Comparison of ENCODE assay signal across 7 mouse cellular contexts in genomic region chr8:4193588-4193894, GRCm38 (mm10). TPM values are rescaled to one million over a fixed set of nuclear protein-coding genes. Genes with fewer than 3 reads are reported as not detected.
DNase-seq lines count a peak whose midpoint lies in the region; ATAC-seq and TF ChIP-seq lines count a peak whose summit lies in the region.

No protein-coding gene starts in this region.

- 40% methylated on average over 7 of the region's 7 CpGs for WGBS in kidney, postnatal 0 days
- WGBS in embryonic facial prominence, embryonic 13.5 days: 54% methylated on average over 7 of the region's 7 CpGs
- 54% methylated on average over 7 of the region's 7 CpGs for WGBS in hindbrain, embryonic 12.5 days
- WGBS in midbrain, embryonic 14.5 days: 56% methylated on average over 7 of the region's 7 CpGs

- no peaks in the 10 kb centered on the region for H3K9me3 ChIP-seq in kidney, postnatal 0 days (replicated peaks; ENCODE audit: low read length)
- no peaks in the 10 kb centered on the region for H3K9me3 ChIP-seq in embryonic facial prominence, embryonic 13.5 days
- no peaks in the 10 kb centered on the region for H3K9me3 ChIP-seq in hindbrain, embryonic 12.5 days (replicated peaks)
- no peaks in the 10 kb centered on the region for H3K9me3 ChIP-seq in midbrain, embryonic 14.5 days (ENCODE audit: control insufficient read depth, low read length)

- H3K4me1 ChIP-seq in kidney, postnatal 0 days (replicated peaks; ENCODE audit: insufficient read depth, low read length): 0 out of 2 replicates have a peak, but pooled peaks cover 8% of the 10 kb centered on the region
- peaks cover 10% of the 10 kb centered on the region for H3K4me1 ChIP-seq in embryonic facial prominence, embryonic 13.5 days
- peaks cover 18% of the 10 kb centered on the region for H3K4me1 ChIP-seq in hindbrain, embryonic 12.5 days
- H3K4me1 ChIP-seq in midbrain, embryonic 14.5 days (ENCODE audit: control insufficient read depth, insufficient read depth, low read length): peaks cover 5% of the 10 kb centered on the region; the same call in 1 of the 2 replicates

- H3K27ac ChIP-seq in kidney, postnatal 0 days: no peak overlapping the region
- H3K27ac ChIP-seq in embryonic facial prominence, embryonic 13.5 days: no peak overlapping the region
- peak overlapping the region; percentile 81; the same call in 1 of the 2 replicates for H3K27ac ChIP-seq in hindbrain, embryonic 12.5 days
- H3K27ac ChIP-seq in midbrain, embryonic 14.5 days (replicated peaks; ENCODE audit: low read depth, low read length): peak overlapping the region; percentile 70; the same call in 1 of the 2 replicates

- H3K9ac ChIP-seq in kidney, postnatal 0 days (ENCODE audit: low read depth, low read length): no peak overlapping the region
- H3K9ac ChIP-seq in embryonic facial prominence, embryonic 13.5 days: no peak overlapping the region
- no peak overlapping the region for H3K9ac ChIP-seq in hindbrain, embryonic 12.5 days
- no peak overlapping the region for H3K9ac ChIP-seq in midbrain, embryonic 14.5 days (replicated peaks; ENCODE audit: low read length)

- no peak overlapping the region for H3K4me3 ChIP-seq in kidney, postnatal 0 days (replicated peaks; ENCODE audit: low read depth, low read length)
- H3K4me3 ChIP-seq in embryonic facial prominence, embryonic 13.5 days: no peak overlapping the region
- no peak overlapping the region for H3K4me3 ChIP-seq in hindbrain, embryonic 12.5 days
- no peak overlapping the region for H3K4me3 ChIP-seq in midbrain, embryonic 14.5 days (replicated peaks; ENCODE audit: low read depth, low read length)

- DNase-seq in kidney, postnatal 0 days (ENCODE audit: low spot score): no peak
- DNase-seq in kidney, postnatal 10 days: no peak
- DNase-seq in midbrain, embryonic 14.5 days: no peak
- no peak for DNase-seq in yolk sac, embryonic 10.5 days (ENCODE audit: low spot score)
- DNase-seq in B cell, adult 2 months: no peak

- H3K27me3 ChIP-seq in kidney, postnatal 0 days (ENCODE audit: insufficient read depth, low read length): no peaks in the 10 kb centered on the region
- no peaks in the 10 kb centered on the region for H3K27me3 ChIP-seq in embryonic facial prominence, embryonic 13.5 days
- H3K27me3 ChIP-seq in hindbrain, embryonic 12.5 days: no peaks in the 10 kb centered on the region
- H3K27me3 ChIP-seq in midbrain, embryonic 14.5 days (ENCODE audit: control insufficient read depth, insufficient read depth, low read length): no peaks in the 10 kb centered on the region

- ATAC-seq in kidney, postnatal 0 days (replicated peaks; ENCODE audit: low FRiP score, low read depth): peak; percentile 78
- ATAC-seq in embryonic facial prominence, embryonic 13.5 days (ENCODE audit: insufficient number of reproducible peaks, insufficient read depth, low FRiP score, low TSS enrichment, low read depth): no peak
- peak; percentile 8; the same call in 1 of the 2 replicates for ATAC-seq in hindbrain, embryonic 12.5 days (ENCODE audit: low FRiP score)
- peak; percentile 3; the same call in 1 of the 2 replicates for ATAC-seq in midbrain, embryonic 14.5 days (ENCODE audit: low FRiP score, low TSS enrichment)

- H3K36me3 ChIP-seq in kidney, postnatal 0 days (ENCODE audit: insufficient read depth, low read length): 0 out of 2 replicates have a peak, but pooled peaks cover 1% of the 10 kb centered on the region
- peaks cover 35% of the 10 kb centered on the region for H3K36me3 ChIP-seq in embryonic facial prominence, embryonic 13.5 days
- peaks cover 37% of the 10 kb centered on the region for H3K36me3 ChIP-seq in hindbrain, embryonic 12.5 days
- H3K36me3 ChIP-seq in midbrain, embryonic 14.5 days (ENCODE audit: control insufficient read depth, insufficient read depth, low read length): peaks cover 70% of the 10 kb centered on the region

- no peak; the same call in 1 of the 2 replicates for TF ChIP-seq CTCF in kidney, postnatal 0 days (IDR thresholded peaks at IDR 0.05; ENCODE audit: low read depth)

- H3K4me2 ChIP-seq in kidney, postnatal 0 days (ENCODE audit: low read length): 0 out of 2 replicates have a peak overlapping the region, but pooled peaks have one; percentile 3
- peak overlapping the region; percentile 30 for H3K4me2 ChIP-seq in embryonic facial prominence, embryonic 13.5 days
- H3K4me2 ChIP-seq in hindbrain, embryonic 12.5 days (replicated peaks): 0 out of 2 replicates have a peak overlapping the region, but pooled peaks have one; percentile 23
- peak overlapping the region; percentile 3; the same call in 1 of the 2 replicates for H3K4me2 ChIP-seq in midbrain, embryonic 14.5 days (ENCODE audit: low read length)

RNA-seq across cellular contexts. Expression of gene Prr36, which starts 23.7 kb away (rescaled TPM):
- polyA plus RNA-seq in kidney, postnatal 0 days (2015; fragmentation: Nextera tagmentation; extraction: Ambion mirVana): 2.8 and 3.0 TPM in 2 replicates
- 2.3 and 3.3 TPM in 2 replicates for polyA plus RNA-seq in embryonic facial prominence, embryonic 13.5 days (2015; fragmentation: Nextera tagmentation; extraction: Ambion mirVana)
- polyA plus RNA-seq in hindbrain, embryonic 12.5 days (2016; fragmentation: Nextera tagmentation; extraction: Ambion mirVana): 39.2 and 42.0 TPM in 2 replicates
- 51.8 and 67.1 TPM in 2 replicates for polyA plus RNA-seq in midbrain, embryonic 14.5 days (2014; fragmentation: Nextera tagmentation; extraction: Ambion mirVana)

RNA-seq across cellular contexts. Expression of gene Evi5l, which starts 27.2 kb away (rescaled TPM):
- 16.5 and 17.1 TPM in 2 replicates for polyA plus RNA-seq in kidney, postnatal 0 days (2015; fragmentation: Nextera tagmentation; extraction: Ambion mirVana)
- polyA plus RNA-seq in embryonic facial prominence, embryonic 13.5 days (2015; fragmentation: Nextera tagmentation; extraction: Ambion mirVana): 34.6 and 36.3 TPM in 2 replicates
- 70.1 and 70.6 TPM in 2 replicates for polyA plus RNA-seq in hindbrain, embryonic 12.5 days (2016; fragmentation: Nextera tagmentation; extraction: Ambion mirVana)
- 93.6 and 98.0 TPM in 2 replicates for polyA plus RNA-seq in midbrain, embryonic 14.5 days (2014; fragmentation: Nextera tagmentation; extraction: Ambion mirVana)

RNA-seq across cellular contexts. Expression of gene Lrrc8e, which starts 33.1 kb away (rescaled TPM):
- polyA plus RNA-seq in kidney, postnatal 0 days (2015; fragmentation: Nextera tagmentation; extraction: Ambion mirVana): 1.6 and 1.8 TPM in 2 replicates
- 1.8 and 2.5 TPM in 2 replicates for polyA plus RNA-seq in embryonic facial prominence, embryonic 13.5 days (2015; fragmentation: Nextera tagmentation; extraction: Ambion mirVana)
- 0.17 TPM in 1 of 2 replicates, not detected in the other for polyA plus RNA-seq in hindbrain, embryonic 12.5 days (2016; fragmentation: Nextera tagmentation; extraction: Ambion mirVana)
- 0.07 TPM in 1 of 2 replicates, not detected in the other for polyA plus RNA-seq in midbrain, embryonic 14.5 days (2014; fragmentation: Nextera tagmentation; extraction: Ambion mirVana)

RNA-seq across cellular contexts. Expression of gene Map2k7, which starts 45.0 kb away (rescaled TPM):
- 28.0 and 30.1 TPM in 2 replicates for polyA plus RNA-seq in kidney, postnatal 0 days (2015; fragmentation: Nextera tagmentation; extraction: Ambion mirVana)
- polyA plus RNA-seq in embryonic facial prominence, embryonic 13.5 days (2015; fragmentation: Nextera tagmentation; extraction: Ambion mirVana): 29.8 and 34.0 TPM in 2 replicates
- 41.2 and 46.4 TPM in 2 replicates for polyA plus RNA-seq in hindbrain, embryonic 12.5 days (2016; fragmentation: Nextera tagmentation; extraction: Ambion mirVana)
- 21.9 and 30.1 TPM in 2 replicates for polyA plus RNA-seq in midbrain, embryonic 14.5 days (2014; fragmentation: Nextera tagmentation; extraction: Ambion mirVana)

RNA-seq across cellular contexts. Expression of gene Gm49320, which starts 45.1 kb away (rescaled TPM):
- 0.97 and 1.2 TPM in 2 replicates for polyA plus RNA-seq in kidney, postnatal 0 days (2015; fragmentation: Nextera tagmentation; extraction: Ambion mirVana)
- 1.8 and 2.0 TPM in 2 replicates for polyA plus RNA-seq in embryonic facial prominence, embryonic 13.5 days (2015; fragmentation: Nextera tagmentation; extraction: Ambion mirVana)
- 1.4 and 2.0 TPM in 2 replicates for polyA plus RNA-seq in hindbrain, embryonic 12.5 days (2016; fragmentation: Nextera tagmentation; extraction: Ambion mirVana)
- polyA plus RNA-seq in midbrain, embryonic 14.5 days (2014; fragmentation: Nextera tagmentation; extraction: Ambion mirVana): 0.70 and 0.80 TPM in 2 replicates

Comparison
In these comparisons a context has a peak if more than half of its experiments do, and no peak if none do; other contexts are left out.
1. H3K27ac ChIP-seq: peak in hindbrain, embryonic 12.5 days (single experiment) and midbrain, embryonic 14.5 days (single experiment); none in kidney, postnatal 0 days (single experiment) and embryonic facial prominence, embryonic 13.5 days (single experiment).
2. Peak in every context shown above with its lines, with median percentiles within 50 percentile points of each other: H3K4me2 ChIP-seq.